Mouse (Mus musculus) brain, embryonic 14.5 days (tissue): ENCODE measurements at regions not wholly inside any gene's neighbourhood (a gene's known extent, or its start where the extent isn't known, plus 50 kb on each side); places are given as distances from the start of the nearest gene placed in this dataset.

Source experiments
- CTCF ChIP-seq: fragments of 200-500 bp; IDR thresholded peaks from 2 replicates; pipeline ENCODE4 v1.5.1; 2012; ENCODE audit warnings: inconsistent platforms, mild to moderate bottlenecking, moderate library complexity, borderline replicate concordance; ENCODE audit not compliant: insufficient read depth, insufficient read length; ENCODE audit errors: extremely low read depth
- POLR2A ChIP-seq: fragments of 200-500 bp; IDR thresholded peaks from 2 replicates; pipeline ENCODE4 v1.6.1; 2012; ENCODE audit warnings: mild to moderate bottlenecking, inconsistent platforms, borderline replicate concordance; ENCODE audit not compliant: poor library complexity, insufficient read depth, insufficient read length, severe bottlenecking; ENCODE audit errors: extremely low read depth

DNA sequence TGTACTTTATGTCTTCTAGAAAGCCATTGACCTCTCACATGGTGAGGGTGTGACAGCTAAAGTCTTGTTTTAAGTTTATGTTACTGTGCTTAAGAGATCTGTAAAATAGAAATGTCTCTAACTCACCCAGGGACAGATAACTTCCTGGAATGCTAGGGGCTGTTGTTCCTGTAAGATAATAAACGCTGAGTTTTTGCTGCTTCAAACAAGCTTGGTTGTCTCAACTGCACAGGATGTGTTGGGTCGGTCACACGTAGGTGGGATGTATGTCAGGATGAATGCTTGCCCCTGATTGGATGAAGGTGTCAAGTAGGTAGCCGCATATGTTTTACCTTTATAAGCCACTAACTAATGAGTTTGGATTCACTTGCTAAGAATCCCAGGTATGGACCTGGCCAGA lies 63.8 kb upstream of the Eif4g2 start:
- no peak for TF ChIP-seq CTCF
- TF ChIP-seq POLR2A = no peak
